Mouse (Mus musculus): ENCODE results near the gene D630045J12Rik. TPM values are rescaled to one million over a fixed set of nuclear protein-coding genes. Genes with fewer than 3 reads are reported as not detected.

Gene D630045J12Rik
- 11.7 and 13.7 TPM in 2 replicates for polyA plus RNA-seq (2016; fragmentation: Nextera tagmentation; extraction: Ambion mirVana)

GRCm38 (mm10) chr6:38253736-38254641 is at the start of gene D630045J12Rik:
D630045J12Rik (minus strand) TSS chr6:38254009.
- no peaks in the 10 kb centered on the region for H3K36me3 ChIP-seq
- WGBS = 1% methylated on average over 59 of the region's 118 CpGs
- peak; percentile 96 for ATAC-seq (ENCODE audit: low FRiP score, low read depth)
- peak within 1 kb of the TSS; percentile 92 for H3K4me3 ChIP-seq
- H3K27ac ChIP-seq (replicated peaks) = peak within 1 kb of the TSS; percentile 94
- peaks cover 21% of the 10 kb centered on the region for H3K27me3 ChIP-seq
- peak within 1 kb of the TSS; percentile 69 for H3K4me2 ChIP-seq (replicated peaks)
- peak within 1 kb of the TSS; percentile 97 for H3K9ac ChIP-seq (replicated peaks)
- H3K4me1 ChIP-seq = peaks cover 31% of the 10 kb centered on the region
- no peaks in the 10 kb centered on the region for H3K9me3 ChIP-seq

- under 1% methylated on average over 48 of the region's 70 CpGs for WGBS
- peak within 1 kb of the TSS; percentile 92 for H3K27ac ChIP-seq (replicated peaks)
- H3K4me2 ChIP-seq (replicated peaks) = peak within 1 kb of the TSS; percentile 84
- H3K4me1 ChIP-seq = peaks cover 13% of the 10 kb centered on the region
- H3K27me3 ChIP-seq = peaks cover 29% of the 10 kb centered on the region
- H3K9me3 ChIP-seq = no peaks in the 10 kb centered on the region
- H3K4me3 ChIP-seq = peak within 1 kb of the TSS; percentile 80
- ATAC-seq (ENCODE audit: low FRiP score, low read depth) = peak; percentile 97
- H3K9ac ChIP-seq (replicated peaks) = peak within 1 kb of the TSS; percentile 93
- peaks cover 23% of the 10 kb centered on the region for H3K36me3 ChIP-seq
These were observed 45.1 kb upstream of the D630045J12Rik start, which contains the start of gene Zc3hav1l for GRCm38 (mm10) chr6:38298761-38299401. Zc3hav1l (minus strand) TSS chr6:38299259.

GRCm38 (mm10) chr6:38298246-38298635 is 44.4 kb upstream of the D630045J12Rik start:
- H3K4me3 ChIP-seq = peak overlapping the region; percentile 80
- H3K27me3 ChIP-seq = peaks cover 29% of the 10 kb centered on the region
- peak overlapping the region; percentile 92 for H3K27ac ChIP-seq (replicated peaks)
- ATAC-seq (ENCODE audit: low FRiP score, low read depth) = no peak
- no peaks in the 10 kb centered on the region for H3K9me3 ChIP-seq
- peaks cover 19% of the 10 kb centered on the region for H3K4me1 ChIP-seq
- H3K9ac ChIP-seq (replicated peaks) = peak overlapping the region; percentile 93
- peak overlapping the region; percentile 84 for H3K4me2 ChIP-seq (replicated peaks)
- H3K36me3 ChIP-seq = peaks cover 24% of the 10 kb centered on the region
- WGBS = under 1% methylated on average over 10 of the region's 10 CpGs

GRCm38 (mm10) chr6:38297580-38298245 is 43.9 kb upstream of the D630045J12Rik start:
- no peaks in the 10 kb centered on the region for H3K9me3 ChIP-seq
- peaks cover 24% of the 10 kb centered on the region for H3K36me3 ChIP-seq
- no peak for ATAC-seq (ENCODE audit: low FRiP score, low read depth)
- WGBS = 46% methylated on average over 12 of the region's 12 CpGs
- peak overlapping the region; percentile 92; the same call in 1 of the 2 replicates for H3K27ac ChIP-seq (replicated peaks)
- H3K27me3 ChIP-seq = peaks cover 29% of the 10 kb centered on the region
- peak overlapping the region; percentile 93; the same call in 1 of the 2 replicates for H3K9ac ChIP-seq (replicated peaks)
- peak overlapping the region; percentile 84 for H3K4me2 ChIP-seq (replicated peaks)
- H3K4me1 ChIP-seq = peaks cover 24% of the 10 kb centered on the region
- H3K4me3 ChIP-seq = peak overlapping the region; percentile 80

GRCm38 (mm10) chr6:38293708-38294107 is 39.9 kb upstream of the D630045J12Rik start:
- Histone ChIP-seq H3K4me1 (peaks cover 23% of the 10 kb centered on the region), H3K4me2 (replicated peaks) (no peak overlapping the region), H3K9ac (replicated peaks) (no peak overlapping the region), H3K27ac (replicated peaks) (no peak overlapping the region), H3K9me3 (no peaks in the 10 kb centered on the region), H3K27me3 (peaks cover 60% of the 10 kb centered on the region), H3K36me3 (peaks cover 48% of the 10 kb centered on the region), H3K4me3 (no peak overlapping the region)
- ATAC-seq (ENCODE audit: low FRiP score, low read depth) = peak; percentile 54; the same call in 1 of the 2 replicates
- 37% methylated on average over 3 of the region's 3 CpGs for WGBS

GRCm38 (mm10) chr6:38292871-38293646 is 39.2 kb upstream of the D630045J12Rik start:
- Histone ChIP-seq H3K27me3 (peaks cover 60% of the 10 kb centered on the region), H3K4me2 (replicated peaks) (peak overlapping the region; percentile 32), H3K4me1 (peaks cover 19% of the 10 kb centered on the region), H3K9ac (replicated peaks) (0 out of 2 replicates have a peak overlapping the region, but pooled peaks have one; percentile 2), H3K9me3 (no peaks in the 10 kb centered on the region), H3K4me3 (no peak overlapping the region), H3K27ac (replicated peaks) (peak overlapping the region; percentile 71), H3K36me3 (peaks cover 48% of the 10 kb centered on the region)
- peak; percentile 82 for ATAC-seq (ENCODE audit: low FRiP score, low read depth)
- WGBS = 9% methylated on average over 11 of the region's 11 CpGs

GRCm38 (mm10) chr6:38284422-38284821 is 30.6 kb upstream of the D630045J12Rik start:
- Histone ChIP-seq H3K4me3 (no peak overlapping the region), H3K4me1 (no peaks in the 10 kb centered on the region), H3K27ac (replicated peaks) (no peak overlapping the region), H3K9me3 (peaks cover 3% of the 10 kb centered on the region; the same call in 1 of the 2 replicates), H3K36me3 (peaks cover 23% of the 10 kb centered on the region), H3K27me3 (peaks cover 4% of the 10 kb centered on the region), H3K4me2 (replicated peaks) (no peak overlapping the region), H3K9ac (replicated peaks) (no peak overlapping the region)
- ATAC-seq (ENCODE audit: low FRiP score, low read depth) = no peak
- 96% methylated on average over 19 of the region's 19 CpGs for WGBS

GRCm38 (mm10) chr6:38264466-38264865 is 10.7 kb upstream of the D630045J12Rik start:
- Histone ChIP-seq H3K4me2 (replicated peaks) (no peak overlapping the region), H3K27me3 (0 out of 2 replicates have a peak, but pooled peaks cover 8% of the 10 kb centered on the region), H3K27ac (replicated peaks) (no peak overlapping the region), H3K4me1 (no peaks in the 10 kb centered on the region), H3K9ac (replicated peaks) (no peak overlapping the region), H3K9me3 (no peaks in the 10 kb centered on the region), H3K4me3 (no peak overlapping the region), H3K36me3 (no peaks in the 10 kb centered on the region)
- WGBS = 82% methylated on average over 7 of the region's 7 CpGs
- ATAC-seq (ENCODE audit: low FRiP score, low read depth) = no peak

GRCm38 (mm10) chr6:38263393-38264159 is 9.8 kb upstream of the D630045J12Rik start:
- Histone ChIP-seq H3K9ac (replicated peaks) (no peak overlapping the region), H3K27me3 (0 out of 2 replicates have a peak, but pooled peaks cover 8% of the 10 kb centered on the region), H3K27ac (replicated peaks) (no peak overlapping the region), H3K4me2 (replicated peaks) (no peak overlapping the region), H3K4me1 (no peaks in the 10 kb centered on the region), H3K36me3 (no peaks in the 10 kb centered on the region), H3K9me3 (no peaks in the 10 kb centered on the region), H3K4me3 (no peak overlapping the region)
- no peak for ATAC-seq (ENCODE audit: low FRiP score, low read depth)
- WGBS = 87% methylated on average over 5 of the region's 5 CpGs

GRCm38 (mm10) chr6:38261877-38262276 is 8.1 kb upstream of the D630045J12Rik start:
- WGBS = 71% methylated on average over 4 of the region's 4 CpGs
- H3K27ac ChIP-seq (replicated peaks) = no peak overlapping the region

More at GRCm38 (mm10) chr6:38261877-38262276, 8.1 kb upstream of the D630045J12Rik start:
- no peak for ATAC-seq (ENCODE audit: low FRiP score, low read depth)
- Histone ChIP-seq H3K4me3 (no peak overlapping the region), H3K4me1 (no peaks in the 10 kb centered on the region), H3K9ac (replicated peaks) (no peak overlapping the region), H3K4me2 (replicated peaks) (no peak overlapping the region), H3K36me3 (no peaks in the 10 kb centered on the region), H3K9me3 (no peaks in the 10 kb centered on the region), H3K27me3 (peaks cover 12% of the 10 kb centered on the region)

Data from midbrain, embryonic 12.5 days (tissue).